Comparison of ENCODE assay signal across 11 mouse cellular contexts in the genomic region with DNA sequence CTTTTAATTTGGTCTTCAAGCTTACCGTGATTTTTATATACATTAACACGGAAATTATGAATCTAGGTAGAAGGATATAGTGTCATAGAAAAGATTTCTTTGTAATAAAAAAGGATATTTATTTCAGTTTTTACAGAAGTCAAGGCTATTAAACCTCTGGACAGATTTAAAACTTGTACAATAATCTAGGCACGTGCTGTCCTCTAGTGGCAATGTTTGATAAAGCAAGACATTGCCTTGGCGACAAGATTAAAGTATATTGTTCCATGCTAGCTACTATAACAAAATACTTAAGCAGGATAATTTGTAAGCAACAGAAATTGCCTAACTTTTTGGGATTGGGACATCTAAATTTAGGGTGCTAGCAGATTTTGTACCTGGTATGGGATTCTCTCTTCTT.
A peak's percentile ranks its signal among the peaks of the same experiment; 100 is the strongest.
DNase-seq lines count a peak whose midpoint lies in the region; ATAC-seq lines count a peak whose summit lies in the region.
"Had no signal": no experiment of that assay in that cellular context is flagged by ENCODE, and none has a peak within 500 bp of the region (broad histone marks: within the 10 kb centered on the region; RNA-seq: fewer than 3 reads in every experiment).

No protein-coding gene starts in this region.

- WGBS in kidney, embryonic 14.5 days = 36% methylated on average over 4 of the region's 4 CpGs

- no peak overlapping the region for H3K9ac ChIP-seq in kidney, embryonic 14.5 days (ENCODE audit: low read depth, low read length)
- H3K9ac ChIP-seq: neural tube, embryonic 15.5 days had no signal

- no peak overlapping the region for H3K4me3 ChIP-seq in kidney, embryonic 14.5 days (ENCODE audit: low read length)
- H3K4me3 ChIP-seq: erythroblast, embryonic 14.5 days; neural tube, embryonic 15.5 days had no signal

- H3K27ac ChIP-seq in kidney, embryonic 14.5 days (ENCODE audit: low read depth, low read length) = no peak overlapping the region
- H3K27ac ChIP-seq: macrophage; neural tube, embryonic 15.5 days had no signal

- H3K36me3 ChIP-seq in kidney, embryonic 14.5 days (ENCODE audit: control insufficient read depth, insufficient read depth, low read length) = no peaks in the 10 kb centered on the region
- H3K36me3 ChIP-seq: neural tube, embryonic 15.5 days had no signal

- no peaks in the 10 kb centered on the region for H3K27me3 ChIP-seq in kidney, embryonic 14.5 days (ENCODE audit: control insufficient read depth, insufficient read depth, low read length)
- H3K27me3 ChIP-seq: neural tube, embryonic 15.5 days had no signal

- no peak overlapping the region for H3K4me2 ChIP-seq in kidney, embryonic 14.5 days (replicated peaks; ENCODE audit: low read depth, low read length)
- H3K4me2 ChIP-seq: neural tube, embryonic 15.5 days had no signal

- H3K9me3 ChIP-seq in kidney, embryonic 14.5 days (ENCODE audit: control insufficient read depth, low read length) = no peaks in the 10 kb centered on the region
- H3K9me3 ChIP-seq: neural tube, embryonic 15.5 days had no signal

- ATAC-seq in kidney, embryonic 14.5 days (ENCODE audit: low FRiP score, low TSS enrichment) = no peak
- no peak for ATAC-seq in erythroblast, adult 5-6 weeks (replicated peaks; ENCODE audit: low FRiP score, poor library complexity, severe bottlenecking)
- no peak for ATAC-seq in activated CD4-positive, CD25-positive, alpha-beta regulatory T cell, adult 4 months

- peak; percentile 11 for DNase-seq in embryo, embryonic 10 days (ENCODE audit: low spot score)
- no peak for DNase-seq in embryo, embryonic 9.5 days (ENCODE audit: extremely low spot score)
- DNase-seq in kidney, postnatal 14 days = peak; percentile 6
- DNase-seq in urinary bladder, postnatal 25 days (ENCODE audit: low spot score) = peak; percentile 5
- DNase-seq in urinary bladder, postnatal 4 days (ENCODE audit: low spot score in 2 of 2) = no peak

- no peaks in the 10 kb centered on the region for H3K4me1 ChIP-seq in kidney, embryonic 14.5 days (ENCODE audit: control insufficient read depth, insufficient read depth, low read length)
- H3K4me1 ChIP-seq: neural tube, embryonic 15.5 days had no signal

Comparison
In these comparisons a context has a peak if more than half of its experiments do, and no peak if none do; other contexts are left out.
1. DNase-seq: peak in embryo, embryonic 10 days (single experiment), kidney, postnatal 14 days (single experiment) and urinary bladder, postnatal 25 days (single experiment); none in embryo, embryonic 9.5 days (single experiment) and urinary bladder, postnatal 4 days (0 of 2).